Mouse (Mus musculus): Measurements from ENCODE around the gene Sfi1.
A peak's percentile ranks its signal among the peaks of the same experiment; 100 is the strongest.

The Sfi1 gene

GRCm38 (mm10) chr11:3103619-3104164 lies 89.6 kb downstream of the Sfi1 start:
- DNase-seq (ENCODE audit: low read depth), result peak; percentile 30

- DNase-seq (ENCODE audit: low read depth), result peak; percentile 8
Measured at GRCm38 (mm10) chr11:3102626-3103025, 90.6 kb downstream of the Sfi1 start.

GRCm38 (mm10) chr11:3101875-3102494 lies 91.3 kb downstream of the Sfi1 start:
- peak; percentile 21 for DNase-seq (ENCODE audit: low read depth)

- DNase-seq (ENCODE audit: low read depth), result peak; percentile 42
Measured at GRCm38 (mm10) chr11:3101072-3101874, 92.0 kb downstream of the Sfi1 start.

GRCm38 (mm10) chr11:3100066-3100645 lies 93.1 kb downstream of the Sfi1 start:
- peak; percentile 73 for DNase-seq (ENCODE audit: low read depth)
